Mouse (Mus musculus): ENCODE data around the gene Adrb1.

DNA sequence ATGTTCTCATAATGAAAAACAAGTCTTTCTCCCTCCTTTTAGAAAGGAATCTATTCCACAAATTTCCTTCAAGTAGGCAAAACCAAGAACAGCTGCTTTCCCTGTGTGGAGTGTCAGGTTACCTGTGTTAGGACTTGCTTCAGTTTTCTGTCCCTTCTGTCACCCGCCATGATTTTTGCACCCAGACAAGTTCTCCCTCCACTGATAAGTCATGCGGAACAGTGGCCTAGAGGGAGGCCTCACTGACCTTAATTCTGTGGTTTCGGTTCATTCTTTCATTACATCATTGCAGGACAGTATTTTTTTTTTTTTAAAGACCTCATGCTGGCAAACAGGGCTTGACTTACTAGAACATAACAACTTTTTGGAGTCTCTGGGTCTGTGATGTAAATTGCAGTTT is 27.3 kb downstream of the Adrb1 start:
- TF ChIP-seq POLR2A (IDR thresholded peaks at IDR 0.05; ENCODE audit: insufficient read depth, low read length) (no peak), CTCF (IDR thresholded peaks at IDR 0.05; ENCODE audit: low read depth, low read length) (no peak)

Data from ES-Bruce4 (cell line).